Mouse (Mus musculus): Measurements from ENCODE around the gene Spef1.

The Spef1 gene

DNA sequence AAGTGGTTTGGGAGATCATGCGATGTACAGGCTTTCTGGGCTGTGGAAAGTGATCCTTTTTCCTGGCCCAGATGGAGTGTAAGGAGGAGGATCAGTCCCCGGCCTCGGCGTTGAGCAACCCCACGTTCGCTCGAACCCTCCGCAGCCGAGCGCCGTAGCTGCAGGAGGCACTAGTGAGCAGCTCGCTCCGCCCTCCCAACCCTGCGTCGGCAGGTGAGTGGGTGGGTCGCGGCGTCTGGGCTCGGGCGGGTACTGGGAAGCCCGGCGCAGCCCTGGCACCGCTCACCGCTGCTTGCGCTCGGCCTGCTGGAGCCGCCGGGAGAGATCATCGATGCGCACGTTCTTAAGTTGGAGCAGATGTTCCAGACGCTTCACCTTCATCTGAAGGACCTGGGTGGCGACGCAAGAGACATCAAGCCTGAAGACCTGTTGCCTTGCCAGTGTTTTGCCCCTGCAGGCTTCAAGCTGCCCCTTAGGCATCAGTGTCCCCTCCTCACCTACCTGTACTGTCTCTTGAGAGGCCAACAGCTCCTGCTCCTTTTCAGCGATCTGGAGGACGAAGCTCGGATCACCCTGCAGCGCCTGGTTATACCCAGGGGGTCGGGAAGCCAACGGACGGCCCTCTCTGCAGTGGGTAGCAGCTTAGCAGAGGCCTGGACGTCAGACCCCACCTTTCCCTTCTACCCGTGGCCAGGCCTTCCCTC lies 15.5 kb downstream of the Spef1 start:
- DNase-seq (ENCODE audit: low spot score), result peak; percentile 61

GRCm38 (mm10) chr2:131170936-131171335 lies 16.1 kb downstream of the Spef1 start:
- DNase-seq (ENCODE audit: low spot score), result no peak

DNA sequence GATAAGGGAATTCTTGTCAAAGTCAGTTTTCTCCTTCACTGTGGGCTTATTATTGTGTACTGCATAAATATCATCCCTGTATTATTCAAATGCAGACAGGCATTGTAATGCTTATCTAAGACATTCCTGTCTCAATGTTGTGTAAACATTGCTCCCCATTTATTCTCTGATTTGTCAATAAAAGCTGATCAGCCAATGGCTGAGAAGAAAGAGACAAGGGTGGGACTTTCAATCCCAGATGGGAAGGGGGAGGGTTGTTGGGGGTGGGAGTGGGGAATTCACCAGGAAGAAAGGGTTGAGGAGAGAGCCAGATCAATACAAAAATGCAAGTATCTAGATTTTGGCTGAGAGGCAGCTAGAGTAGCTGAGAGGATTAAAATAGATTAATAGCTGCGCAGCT lies 18.2 kb downstream of the Spef1 start:
- no peak for DNase-seq (ENCODE audit: low spot score)

DNA sequence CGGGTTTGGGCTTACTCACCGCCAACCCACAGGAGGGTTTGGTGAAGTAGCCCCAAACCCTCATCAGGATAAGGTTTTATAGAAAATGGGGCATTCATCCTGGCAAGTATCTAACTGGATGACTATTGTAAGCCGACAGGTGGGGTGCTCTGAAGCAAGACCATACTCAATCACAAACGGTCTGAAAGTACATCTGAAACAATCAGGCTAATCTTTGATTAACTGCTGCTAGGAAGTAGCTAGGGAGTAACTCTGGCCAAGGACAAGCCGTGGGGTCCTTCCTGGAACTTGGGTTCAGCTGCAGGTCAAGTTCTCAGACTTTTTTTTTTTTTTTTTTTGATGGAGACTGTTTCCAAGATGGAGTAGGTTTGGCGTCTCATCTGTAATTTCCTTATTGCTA lies 19.1 kb downstream of the Spef1 start:
- no peak for DNase-seq (ENCODE audit: low spot score)

DNA sequence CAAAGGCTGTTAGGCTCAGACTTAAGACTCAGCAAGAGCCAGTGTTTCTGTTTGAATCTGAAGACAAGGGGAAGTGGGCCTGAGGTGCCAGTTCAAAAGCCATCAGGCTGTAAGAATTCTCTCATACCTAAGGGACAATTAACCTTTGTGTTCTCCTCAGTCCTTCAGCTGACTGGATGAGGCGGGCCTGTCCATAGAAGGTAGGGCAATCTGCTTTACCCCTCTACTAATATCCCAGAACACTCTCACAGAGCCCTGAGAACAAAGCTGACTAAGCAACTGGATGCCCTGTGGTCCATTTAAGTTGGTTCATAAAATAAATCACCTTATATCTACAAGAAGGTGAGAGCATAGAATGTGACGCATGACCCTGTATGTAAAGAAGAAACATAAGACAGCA lies 20.9 kb downstream of the Spef1 start:
- no peak for DNase-seq (ENCODE audit: low spot score)

DNA sequence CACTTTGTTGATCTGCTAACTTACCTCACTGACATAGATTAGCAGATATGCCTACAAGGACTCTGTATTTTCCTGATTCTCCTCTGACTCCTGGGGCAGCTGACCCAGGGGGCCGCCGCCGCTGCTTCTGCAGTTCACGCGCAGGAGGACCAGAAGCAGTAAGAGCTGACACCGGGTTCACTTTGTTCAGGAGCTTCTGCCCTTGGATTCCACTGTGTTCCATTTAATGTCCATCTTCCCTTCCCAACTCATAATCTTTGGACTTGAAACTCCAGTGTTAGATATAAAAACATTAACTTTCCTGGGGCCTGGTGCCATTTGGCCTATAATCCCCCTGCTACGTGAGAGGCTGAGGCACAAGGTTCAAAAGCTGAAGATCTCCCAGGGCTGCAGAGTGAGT lies 23.2 kb downstream of the Spef1 start:
- no peak for DNase-seq (ENCODE audit: low spot score)

- no peak for DNase-seq (ENCODE audit: low spot score)
Measured at GRCm38 (mm10) chr2:131160671-131161111, 26.4 kb downstream of the Spef1 start.

GRCm38 (mm10) chr2:131159938-131160581 lies 27.0 kb downstream of the Spef1 start, which contains the start of gene 1700037H04Rik:
1700037H04Rik (minus strand) TSS chr2:131160081.
- DNase-seq (ENCODE audit: low spot score), result peak; percentile 92

DNA sequence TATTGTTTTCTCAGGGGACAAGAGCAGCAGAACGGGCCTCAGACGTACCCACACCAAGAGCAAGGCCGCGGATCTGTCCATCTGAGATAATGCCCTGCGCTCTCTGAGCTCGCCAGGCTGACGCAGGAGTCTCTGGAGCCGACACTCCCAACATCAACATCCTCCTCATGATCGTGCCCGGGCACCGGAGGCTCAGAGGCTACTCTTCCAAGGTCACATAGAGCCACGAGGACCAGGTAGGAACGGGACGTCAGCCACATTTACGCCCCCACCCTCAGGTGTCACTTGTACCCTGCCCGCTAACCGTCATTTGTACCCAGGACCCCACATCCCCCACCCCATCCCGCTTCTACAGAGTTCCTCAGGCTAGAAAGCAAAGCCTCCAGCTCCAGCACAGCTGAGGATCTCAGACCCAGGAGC lies 27.6 kb downstream of the Spef1 start:
- DNase-seq (ENCODE audit: low spot score), result no peak

DNA sequence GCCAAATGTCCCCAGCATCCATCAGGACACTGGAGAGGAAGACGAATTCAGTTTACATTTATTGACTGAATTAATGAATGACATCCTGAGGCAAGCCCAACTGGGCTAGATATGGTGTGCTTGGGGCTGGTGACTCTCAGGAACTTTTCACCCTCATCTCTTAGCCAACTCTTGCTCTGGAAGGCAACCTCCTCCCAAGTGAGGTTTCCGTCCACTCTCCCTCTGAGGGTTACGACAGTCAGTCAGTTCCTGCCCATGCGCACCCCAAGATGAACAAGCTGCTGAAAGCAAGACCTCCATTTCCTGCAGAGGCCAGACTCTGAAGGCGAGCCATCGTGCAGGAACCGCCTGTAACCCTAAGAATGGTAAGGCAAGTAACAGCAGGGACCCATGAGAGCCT lies 30.1 kb downstream of the Spef1 start:
- DNase-seq (ENCODE audit: low spot score), result no peak

GRCm38 (mm10) chr2:131154036-131154435 lies 33.0 kb downstream of the Spef1 start:
- no peak for DNase-seq (ENCODE audit: low spot score)

- DNase-seq (ENCODE audit: low spot score), result no peak
Measured at GRCm38 (mm10) chr2:131152166-131152730, 34.8 kb downstream of the Spef1 start.

DNA sequence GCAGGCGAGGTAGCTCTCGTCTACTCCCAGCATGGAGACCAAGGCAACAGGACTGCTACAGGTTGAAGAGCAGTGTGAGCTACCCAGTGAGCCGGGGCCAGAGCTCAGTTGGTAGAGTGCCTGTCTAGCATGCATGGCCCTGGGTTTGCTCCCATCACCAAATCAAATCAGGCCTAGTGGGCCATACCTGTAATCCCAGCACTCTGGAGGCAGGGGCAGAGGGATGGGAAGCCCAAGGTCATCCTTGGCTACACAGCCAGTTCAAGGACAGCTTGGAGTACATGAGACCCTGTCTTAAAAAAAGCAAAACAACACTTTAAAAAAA lies 37.9 kb downstream of the Spef1 start:
- DNase-seq (ENCODE audit: low spot score), result no peak

- DNase-seq (ENCODE audit: low spot score), result no peak
Measured at GRCm38 (mm10) chr2:131148353-131149253, 38.5 kb downstream of the Spef1 start.

DNA sequence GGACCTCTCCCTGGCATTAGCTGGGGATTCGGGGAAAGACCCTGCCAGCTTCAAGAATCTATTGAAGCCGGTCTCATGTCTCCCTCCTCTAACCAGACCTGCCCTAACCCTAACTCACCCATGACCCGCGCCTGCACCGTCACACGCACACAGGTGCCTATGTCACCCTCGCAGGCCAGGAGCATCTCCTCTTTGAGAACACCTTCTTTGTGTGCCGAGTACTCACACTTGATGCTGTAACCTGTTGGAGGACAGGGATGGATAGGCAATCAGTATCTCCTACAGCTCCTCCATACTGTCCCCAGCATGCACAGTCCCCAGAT lies 40.1 kb downstream of the Spef1 start:
- DNase-seq (ENCODE audit: low spot score), result no peak

DNA sequence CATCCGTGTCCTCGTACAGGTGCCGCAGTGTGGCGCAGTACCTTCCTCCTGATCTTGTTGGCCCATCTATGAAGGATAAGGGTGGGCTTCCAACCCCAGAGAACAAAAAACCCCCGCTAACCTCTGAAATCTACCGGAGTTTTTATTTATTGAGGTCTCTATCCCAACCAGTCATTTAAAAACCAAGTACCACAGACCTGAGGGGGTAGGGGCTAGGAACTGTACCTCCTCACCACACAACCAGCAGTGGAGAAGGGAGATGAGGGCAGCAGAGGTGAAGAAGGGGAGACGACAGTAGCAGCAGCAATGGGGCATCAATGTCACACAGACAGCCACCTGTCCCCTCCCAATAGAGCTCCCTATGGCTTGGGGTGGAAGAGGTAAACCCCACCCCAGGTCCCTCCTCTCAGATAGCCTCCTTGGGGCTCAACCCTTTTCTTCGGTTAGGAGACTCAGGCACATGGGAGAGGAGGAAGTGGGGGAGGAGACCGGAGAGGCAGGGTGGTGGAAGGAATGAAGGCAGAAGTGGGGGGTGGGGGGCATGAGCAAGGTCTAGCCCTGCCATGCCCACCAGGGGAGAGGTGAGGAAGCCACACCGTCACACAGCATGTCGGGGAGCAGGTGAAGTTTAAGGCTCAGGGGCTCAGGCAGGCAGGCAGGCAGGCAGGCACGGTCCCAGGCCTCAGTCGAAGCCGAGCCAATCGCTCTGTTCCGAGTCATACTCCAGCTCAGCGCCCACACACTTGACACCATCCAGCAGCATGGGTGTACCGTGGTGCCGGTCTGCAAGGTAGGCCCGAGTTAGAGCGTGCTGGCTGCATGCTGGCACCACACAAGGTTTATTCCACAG lies 40.7 kb downstream of the Spef1 start:
- no peak for DNase-seq (ENCODE audit: low spot score)

- no peak for DNase-seq (ENCODE audit: low spot score)
Measured at GRCm38 (mm10) chr2:131145536-131145935, 41.5 kb downstream of the Spef1 start.

- DNase-seq (ENCODE audit: low spot score), result no peak
Measured at GRCm38 (mm10) chr2:131145121-131145520, 42.0 kb downstream of the Spef1 start.

GRCm38 (mm10) chr2:131143007-131143780 lies 43.9 kb downstream of the Spef1 start:
- no peak for DNase-seq (ENCODE audit: low spot score)

DNA sequence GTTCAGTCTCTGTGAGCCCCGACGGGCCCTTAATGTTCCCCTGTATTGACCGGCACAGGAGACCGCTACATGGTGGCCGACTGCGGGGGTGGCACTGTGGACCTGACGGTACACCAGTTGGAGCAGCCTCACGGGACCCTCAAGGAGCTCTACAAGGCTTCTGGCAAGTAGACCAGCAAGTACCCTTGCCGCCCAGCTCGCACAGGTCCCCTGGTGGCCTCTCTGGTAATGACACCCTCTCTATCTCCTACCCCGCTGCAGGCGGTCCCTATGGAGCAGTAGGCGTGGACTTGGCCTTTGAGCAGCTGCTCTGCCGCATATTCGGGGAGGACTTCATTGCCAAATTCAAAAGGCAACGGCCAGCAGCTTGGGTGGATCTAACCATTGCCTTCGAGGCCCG lies 44.5 kb downstream of the Spef1 start:
- peak; percentile 68 for DNase-seq (ENCODE audit: low spot score)

Measured in urinary bladder, postnatal 25 days (tissue).